Mouse (Mus musculus): ENCODE measurements around the gene Scgb1c1. TPM values are rescaled to one million over a fixed set of nuclear protein-coding genes. Genes with fewer than 3 reads are reported as not detected.
A peak's percentile ranks its signal among the peaks of the same experiment; 100 is the strongest.

The Scgb1c1 gene
- total RNA-seq, 2 experiments from 2014 or later = not detected

GRCm38 (mm10) chr7:140877364-140877763, 32.0 kb downstream of the Scgb1c1 start:
- ATAC-seq (replicated peaks; ENCODE audit: poor library complexity, severe bottlenecking) = peak; percentile 44

GRCm38 (mm10) chr7:140879355-140879754, 34.0 kb downstream of the Scgb1c1 start:
- peak; percentile 43 for ATAC-seq (replicated peaks; ENCODE audit: poor library complexity, severe bottlenecking)

GRCm38 (mm10) chr7:140880419-140880818, 35.1 kb downstream of the Scgb1c1 start:
- no peak for ATAC-seq (replicated peaks; ENCODE audit: poor library complexity, severe bottlenecking)

GRCm38 (mm10) chr7:140880865-140881515, 35.6 kb downstream of the Scgb1c1 start:
- no peak for ATAC-seq (replicated peaks; ENCODE audit: poor library complexity, severe bottlenecking)

- peak; percentile 75 for ATAC-seq (replicated peaks; ENCODE audit: poor library complexity, severe bottlenecking)
These were observed 36.5 kb downstream of the Scgb1c1 start, which contains the start of the genes Psmd13 and Sirt3 for GRCm38 (mm10) chr7:140881696-140882468. TSS of gene Psmd13 (plus strand) at chr7:140881968. TSS of gene Sirt3 (minus strand) at chr7:140882309.

GRCm38 (mm10) chr7:140882469-140882803, 37.1 kb downstream of the Scgb1c1 start:
- no peak for ATAC-seq (replicated peaks; ENCODE audit: poor library complexity, severe bottlenecking)

GRCm38 (mm10) chr7:140890636-140891035, 45.3 kb downstream of the Scgb1c1 start:
- peak; percentile 56; the same call in 1 of the 2 replicates for ATAC-seq (replicated peaks; ENCODE audit: poor library complexity, severe bottlenecking)

- ATAC-seq (replicated peaks; ENCODE audit: poor library complexity, severe bottlenecking) = no peak
These were observed 48.7 kb downstream of the Scgb1c1 start for GRCm38 (mm10) chr7:140894031-140894430.

GRCm38 (mm10) chr7:140894611-140895010, 49.3 kb downstream of the Scgb1c1 start:
- no peak for ATAC-seq (replicated peaks; ENCODE audit: poor library complexity, severe bottlenecking)

Other genes starting within 250 kb of the Scgb1c1 start
- gene Olfr46, start 244.3 kb upstream of the Scgb1c1 start, total RNA-seq (2014; fragmentation: Nextera tagmentation) = 0.15 TPM in 1 of 2 replicates, not detected in the other
- gene Olfr46, start 244.3 kb upstream of the Scgb1c1 start, total RNA-seq (2017) = under 0.01 TPM in 2 replicates
- gene Olfr61, start 216.6 kb upstream of the Scgb1c1 start, total RNA-seq (2014; fragmentation: Nextera tagmentation) = not detected in 2 replicates
- not detected in 2 replicates for gene Olfr61, start 216.6 kb upstream of the Scgb1c1 start, total RNA-seq (2017)
- not detected in 2 replicates for gene Olfr53, start 199.1 kb upstream of the Scgb1c1 start, total RNA-seq (2014; fragmentation: Nextera tagmentation)
- gene Olfr53, start 199.1 kb upstream of the Scgb1c1 start, total RNA-seq (2017) = not detected in 2 replicates
- not detected in 2 replicates for gene Olfr539, start 185.6 kb upstream of the Scgb1c1 start, total RNA-seq (2014; fragmentation: Nextera tagmentation)
- gene Olfr539, start 185.6 kb upstream of the Scgb1c1 start, total RNA-seq (2017) = not detected in 2 replicates
- not detected in 2 replicates for gene Olfr45, start 163.6 kb upstream of the Scgb1c1 start, total RNA-seq (2014; fragmentation: Nextera tagmentation)
- not detected in 2 replicates for gene Olfr45, start 163.6 kb upstream of the Scgb1c1 start, total RNA-seq (2017)
- not detected in 2 replicates for gene Olfr541, start 148.3 kb upstream of the Scgb1c1 start, total RNA-seq (2014; fragmentation: Nextera tagmentation)
- gene Olfr541, start 148.3 kb upstream of the Scgb1c1 start, total RNA-seq (2017) = not detected in 2 replicates
- not detected in 2 replicates for gene Cyp2e1, start 81.8 kb upstream of the Scgb1c1 start, total RNA-seq (2014; fragmentation: Nextera tagmentation)
- gene Cyp2e1, start 81.8 kb upstream of the Scgb1c1 start, total RNA-seq (2017) = not detected in 2 replicates
- gene Syce1, start 57.7 kb upstream of the Scgb1c1 start, total RNA-seq (2014; fragmentation: Nextera tagmentation) = 0.56 and 3.1 TPM in 2 replicates
- gene Syce1, start 57.7 kb upstream of the Scgb1c1 start, total RNA-seq (2017) = not detected in 2 replicates
- gene Zfp941, start 23.4 kb upstream of the Scgb1c1 start, total RNA-seq (2014; fragmentation: Nextera tagmentation) = 0.58 and 1.4 TPM in 2 replicates
- 1.1 and 1.7 TPM in 2 replicates for gene Zfp941, start 23.4 kb upstream of the Scgb1c1 start, total RNA-seq (2017)
- gene Urah, start 10.5 kb upstream of the Scgb1c1 start, total RNA-seq (2014; fragmentation: Nextera tagmentation) = not detected in 2 replicates
- gene Urah, start 10.5 kb upstream of the Scgb1c1 start, total RNA-seq (2017) = not detected in 2 replicates
- gene Odf3, start 2.3 kb downstream of the Scgb1c1 start, total RNA-seq (2014; fragmentation: Nextera tagmentation) = not detected in 2 replicates
- gene Odf3, start 2.3 kb downstream of the Scgb1c1 start, total RNA-seq (2017) = not detected in 2 replicates
- not detected in 2 replicates for gene Gm45785, start 10.8 kb downstream of the Scgb1c1 start, total RNA-seq (2014; fragmentation: Nextera tagmentation)
- gene Gm45785, start 10.8 kb downstream of the Scgb1c1 start, total RNA-seq (2017) = not detected in 2 replicates
- gene Ric8a, start 11.4 kb downstream of the Scgb1c1 start, total RNA-seq (2014; fragmentation: Nextera tagmentation) = 45.0 and 45.9 TPM in 2 replicates
- gene Ric8a, start 11.4 kb downstream of the Scgb1c1 start, total RNA-seq (2017) = 32.6 and 36.2 TPM in 2 replicates
- gene Bet1l, start 12.0 kb downstream of the Scgb1c1 start, total RNA-seq (2014; fragmentation: Nextera tagmentation) = 15.2 and 21.9 TPM in 2 replicates
- gene Bet1l, start 12.0 kb downstream of the Scgb1c1 start, total RNA-seq (2017) = 20.9 and 21.9 TPM in 2 replicates
- gene Psmd13, start 36.4 kb downstream of the Scgb1c1 start, total RNA-seq (2014; fragmentation: Nextera tagmentation) = 111 and 117 TPM in 2 replicates
- gene Psmd13, start 36.4 kb downstream of the Scgb1c1 start, total RNA-seq (2017) = 229 and 237 TPM in 2 replicates
- gene Sirt3, start 36.8 kb downstream of the Scgb1c1 start, total RNA-seq (2014; fragmentation: Nextera tagmentation) = 66.7 and 71.3 TPM in 2 replicates
- 28.7 and 32.7 TPM in 2 replicates for gene Sirt3, start 36.8 kb downstream of the Scgb1c1 start, total RNA-seq (2017)
- gene Cox8b, start 54.9 kb downstream of the Scgb1c1 start, total RNA-seq (2014; fragmentation: Nextera tagmentation) = not detected in 2 replicates
- gene Cox8b, start 54.9 kb downstream of the Scgb1c1 start, total RNA-seq (2017) = not detected in 2 replicates
- not detected in 2 replicates for gene Nlrp6, start 75.4 kb downstream of the Scgb1c1 start, total RNA-seq (2014; fragmentation: Nextera tagmentation)
- not detected in 2 replicates for gene Nlrp6, start 75.4 kb downstream of the Scgb1c1 start, total RNA-seq (2017)
- 6.6 and 11.5 TPM in 2 replicates for gene Pgghg, start 95.8 kb downstream of the Scgb1c1 start, total RNA-seq (2014; fragmentation: Nextera tagmentation)
- gene Pgghg, start 95.8 kb downstream of the Scgb1c1 start, total RNA-seq (2017) = 6.9 and 7.8 TPM in 2 replicates
- gene Ifitm5, start 104.7 kb downstream of the Scgb1c1 start, total RNA-seq (2014; fragmentation: Nextera tagmentation) = 1.7 TPM in 1 of 2 replicates, not detected in the other
- gene Ifitm5, start 104.7 kb downstream of the Scgb1c1 start, total RNA-seq (2017) = not detected in 2 replicates
- gene Gm45717, start 110.4 kb downstream of the Scgb1c1 start, total RNA-seq (2014; fragmentation: Nextera tagmentation) = not detected in 2 replicates
- not detected in 2 replicates for gene Gm45717, start 110.4 kb downstream of the Scgb1c1 start, total RNA-seq (2017)
- gene Ifitm2, start 110.4 kb downstream of the Scgb1c1 start, total RNA-seq (2014; fragmentation: Nextera tagmentation) = 555 and 581 TPM in 2 replicates
- 354 and 388 TPM in 2 replicates for gene Ifitm2, start 110.4 kb downstream of the Scgb1c1 start, total RNA-seq (2017)
- 79.9 and 149 TPM in 2 replicates for gene Ifitm1, start 121.7 kb downstream of the Scgb1c1 start, total RNA-seq (2014; fragmentation: Nextera tagmentation)
- 18.5 and 25.3 TPM in 2 replicates for gene Ifitm1, start 121.7 kb downstream of the Scgb1c1 start, total RNA-seq (2017)
- gene Ifitm3, start 165.2 kb downstream of the Scgb1c1 start, total RNA-seq (2014; fragmentation: Nextera tagmentation) = 146 and 224 TPM in 2 replicates
- gene Ifitm3, start 165.2 kb downstream of the Scgb1c1 start, total RNA-seq (2017) = 55.6 and 69.2 TPM in 2 replicates
- gene Ifitm6, start 172.4 kb downstream of the Scgb1c1 start, total RNA-seq (2014; fragmentation: Nextera tagmentation) = 17.9 and 48.1 TPM in 2 replicates
- gene Ifitm6, start 172.4 kb downstream of the Scgb1c1 start, total RNA-seq (2017) = 22.5 and 42.5 TPM in 2 replicates
- gene Gm17387, start 183.6 kb downstream of the Scgb1c1 start, total RNA-seq (2014; fragmentation: Nextera tagmentation) = not detected in 2 replicates
- gene Gm17387, start 183.6 kb downstream of the Scgb1c1 start, total RNA-seq (2017) = not detected in 2 replicates
- 0.60 and 3.6 TPM in 2 replicates for gene B4galnt4, start 215.6 kb downstream of the Scgb1c1 start, total RNA-seq (2014; fragmentation: Nextera tagmentation)
- 0.26 TPM in 1 of 2 replicates, not detected in the other for gene B4galnt4, start 215.6 kb downstream of the Scgb1c1 start, total RNA-seq (2017)
- 1.4 and 2.2 TPM in 2 replicates for gene Pkp3, start 232.7 kb downstream of the Scgb1c1 start, total RNA-seq (2014; fragmentation: Nextera tagmentation)
- 0.52 and 2.7 TPM in 2 replicates for gene Pkp3, start 232.7 kb downstream of the Scgb1c1 start, total RNA-seq (2017)